Comparison of ENCODE assay signal across 8 mouse cellular contexts in the genomic region with DNA sequence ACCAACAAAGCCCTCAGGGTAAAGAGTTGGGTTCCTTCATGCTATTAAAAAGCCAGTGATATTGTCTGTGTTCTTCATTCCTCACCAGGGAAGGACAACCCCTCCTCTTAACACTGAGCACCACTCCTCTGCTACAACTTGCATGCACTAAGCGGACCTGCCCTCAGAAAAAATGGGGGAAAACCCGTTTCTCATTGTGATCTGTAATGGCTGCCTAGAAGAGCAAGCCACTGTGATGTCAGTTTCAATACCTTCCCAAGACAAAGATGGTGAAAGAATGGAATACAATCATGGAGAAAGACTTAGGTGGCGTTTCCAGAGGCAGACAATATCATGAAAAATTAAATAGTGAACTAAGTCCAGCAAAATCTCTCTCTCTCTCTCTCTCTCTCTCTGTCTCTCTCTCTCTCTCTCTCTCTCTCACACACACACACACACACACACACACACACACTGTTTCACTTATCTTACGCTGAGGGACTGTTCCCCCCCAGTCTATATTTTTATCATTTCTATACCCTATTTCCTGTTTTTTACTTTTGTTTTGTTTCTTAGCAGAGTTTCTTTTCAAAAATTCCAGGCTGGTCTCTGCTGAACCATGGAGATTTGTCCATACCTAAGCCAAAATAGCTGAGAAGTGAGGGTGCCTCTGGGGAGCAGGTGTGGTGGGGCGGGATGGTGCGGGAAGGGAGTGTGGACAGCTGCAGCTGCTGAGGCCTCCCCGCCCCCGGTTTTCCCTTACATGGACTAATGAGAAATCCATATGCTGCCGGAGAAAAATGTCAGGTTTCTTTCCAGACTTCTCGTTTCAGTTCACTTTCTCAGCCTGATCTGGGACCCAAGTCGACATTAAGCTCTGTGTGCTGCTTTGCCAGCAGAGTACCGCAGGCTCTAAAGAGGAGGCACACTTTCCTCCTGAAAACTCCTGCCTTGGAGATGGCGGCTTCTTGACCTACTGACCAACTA. TPM values are rescaled to one million over a fixed set of nuclear protein-coding genes. Genes with fewer than 3 reads are reported as not detected.
DNase-seq lines count a peak whose midpoint lies in the region; ATAC-seq and TF ChIP-seq lines count a peak whose summit lies in the region.

No protein-coding gene starts in this region.

- DNase-seq in midbrain, postnatal 0 days (ENCODE audit: low spot score) = no peak
- DNase-seq in gastrocnemius, postnatal 36 days = peak; percentile 27 to 43
- peak; percentile 27 for DNase-seq in induced T-regulatory cell, adult 2 months (ENCODE audit: low read depth)
- DNase-seq in right cerebral cortex, postnatal 14 days = peak; percentile 22
- no peak for DNase-seq in adipocyte (ENCODE audit: low spot score)
- no peak for DNase-seq in midbrain, embryonic 14.5 days
- no peak for DNase-seq in layer of hippocampus, postnatal 36 days

- no peak overlapping the region for H3K4me2 ChIP-seq in midbrain, embryonic 12.5 days (replicated peaks)
- H3K4me2 ChIP-seq in midbrain, postnatal 0 days (ENCODE audit: low read depth, low read length, poor library complexity, severe bottlenecking) = no peak overlapping the region
- H3K4me2 ChIP-seq in midbrain, embryonic 14.5 days (ENCODE audit: low read length) = no peak overlapping the region

- 72% methylated on average over 13 of the region's 13 CpGs for WGBS in midbrain, embryonic 12.5 days
- WGBS in midbrain, postnatal 0 days = 70% methylated on average over 13 of the region's 13 CpGs
- 70% methylated on average over 13 of the region's 13 CpGs for WGBS in midbrain, embryonic 14.5 days

- no peak for TF ChIP-seq CTCF in midbrain, postnatal 0 days (IDR thresholded peaks at IDR 0.05)

- H3K9ac ChIP-seq in midbrain, embryonic 12.5 days (replicated peaks) = 0 out of 2 replicates have a peak overlapping the region, but pooled peaks have one; percentile 15
- H3K9ac ChIP-seq in midbrain, postnatal 0 days (replicated peaks; ENCODE audit: low read length, poor library complexity, severe bottlenecking) = no peak overlapping the region
- H3K9ac ChIP-seq in midbrain, embryonic 14.5 days (replicated peaks; ENCODE audit: low read length) = no peak overlapping the region

- H3K4me1 ChIP-seq in midbrain, embryonic 12.5 days = peaks cover 26% of the 10 kb centered on the region
- H3K4me1 ChIP-seq in midbrain, postnatal 0 days (ENCODE audit: insufficient read depth, low read length) = peaks cover 5% of the 10 kb centered on the region; the same call in 1 of the 2 replicates
- peaks cover 20% of the 10 kb centered on the region for H3K4me1 ChIP-seq in midbrain, embryonic 14.5 days (ENCODE audit: control insufficient read depth, insufficient read depth, low read length)

- ATAC-seq in midbrain, embryonic 12.5 days (ENCODE audit: low FRiP score, low read depth) = no peak
- ATAC-seq in midbrain, postnatal 0 days (ENCODE audit: low FRiP score) = no peak
- ATAC-seq in midbrain, embryonic 14.5 days (ENCODE audit: low FRiP score, low TSS enrichment) = no peak

- no peak overlapping the region for H3K4me3 ChIP-seq in midbrain, embryonic 12.5 days
- no peak overlapping the region for H3K4me3 ChIP-seq in midbrain, postnatal 0 days (ENCODE audit: low read depth, low read length)
- H3K4me3 ChIP-seq in midbrain, embryonic 14.5 days (replicated peaks; ENCODE audit: low read depth, low read length) = no peak overlapping the region

- intact Hi-C loops in gastrocnemius, postnatal 36 days (cut with DNase I) = no loop called here

- H3K36me3 ChIP-seq in midbrain, embryonic 12.5 days = no peaks in the 10 kb centered on the region
- H3K36me3 ChIP-seq in midbrain, postnatal 0 days (ENCODE audit: insufficient read depth, low read length) = no peaks in the 10 kb centered on the region
- no peaks in the 10 kb centered on the region for H3K36me3 ChIP-seq in midbrain, embryonic 14.5 days (ENCODE audit: control insufficient read depth, insufficient read depth, low read length)

- no peaks in the 10 kb centered on the region for H3K9me3 ChIP-seq in midbrain, embryonic 12.5 days
- no peaks in the 10 kb centered on the region for H3K9me3 ChIP-seq in midbrain, postnatal 0 days (ENCODE audit: low read length)
- H3K9me3 ChIP-seq in midbrain, embryonic 14.5 days (ENCODE audit: control insufficient read depth, low read length) = no peaks in the 10 kb centered on the region

- peak overlapping the region; percentile 26 for H3K27ac ChIP-seq in midbrain, embryonic 12.5 days (replicated peaks)
- no peak overlapping the region for H3K27ac ChIP-seq in midbrain, postnatal 0 days (ENCODE audit: low read depth, low read length)
- H3K27ac ChIP-seq in midbrain, embryonic 14.5 days (replicated peaks; ENCODE audit: low read depth, low read length) = no peak overlapping the region

- H3K27me3 ChIP-seq in midbrain, embryonic 12.5 days = 0 out of 2 replicates have a peak, but pooled peaks cover 3% of the 10 kb centered on the region
- no peaks in the 10 kb centered on the region for H3K27me3 ChIP-seq in midbrain, postnatal 0 days (ENCODE audit: insufficient read depth, low read length)
- no peaks in the 10 kb centered on the region for H3K27me3 ChIP-seq in midbrain, embryonic 14.5 days (ENCODE audit: control insufficient read depth, insufficient read depth, low read length)

RNA-seq across cellular contexts. Expression of gene Cep41, which starts 11.3 kb away (rescaled TPM):
- 20.1 and 20.7 TPM in 2 replicates for polyA plus RNA-seq in midbrain, embryonic 12.5 days (2016; fragmentation: Nextera tagmentation; extraction: Ambion mirVana)
- 8.1 and 15.7 TPM in 2 replicates for total RNA-seq in midbrain, postnatal 0 days (2014; rRNA removed)
- polyA plus RNA-seq in midbrain, postnatal 0 days (2015; fragmentation: Nextera tagmentation; extraction: Ambion mirVana) = 8.3 and 9.5 TPM in 2 replicates
- under 1 TPM; 0.47 to 0.79 TPM for total RNA-seq in gastrocnemius, postnatal 36 days (2021)
- polyA plus RNA-seq in midbrain, embryonic 14.5 days (2014; fragmentation: Nextera tagmentation; extraction: Ambion mirVana) = 13.3 and 14.2 TPM in 2 replicates
- total RNA-seq in layer of hippocampus, postnatal 36 days (2021) = 1 to 10 TPM; 6.7 to 6.8 TPM

RNA-seq across cellular contexts. Expression of gene Mest, which starts 41.1 kb away (rescaled TPM):
- 584 and 614 TPM in 2 replicates for polyA plus RNA-seq in midbrain, embryonic 12.5 days (2016; fragmentation: Nextera tagmentation; extraction: Ambion mirVana)
- total RNA-seq in midbrain, postnatal 0 days (2014; rRNA removed) = 323 and 367 TPM in 2 replicates
- polyA plus RNA-seq in midbrain, postnatal 0 days (2015; fragmentation: Nextera tagmentation; extraction: Ambion mirVana) = 109 and 165 TPM in 2 replicates
- 1 to 10 TPM; 5.2 to 8.3 TPM for total RNA-seq in gastrocnemius, postnatal 36 days (2021)
- polyA plus RNA-seq in midbrain, embryonic 14.5 days (2014; fragmentation: Nextera tagmentation; extraction: Ambion mirVana) = 297 and 402 TPM in 2 replicates
- total RNA-seq in layer of hippocampus, postnatal 36 days (2021) = 10 to 100 TPM; 48.4 to 52.7 TPM

RNA-seq across cellular contexts. Expression of gene Cpa1, which starts 43.2 kb away (rescaled TPM):
- polyA plus RNA-seq in midbrain, embryonic 12.5 days (2016; fragmentation: Nextera tagmentation; extraction: Ambion mirVana) = 0.42 TPM in 1 of 2 replicates, not detected in the other
- 0.60 and 0.94 TPM in 2 replicates for total RNA-seq in midbrain, postnatal 0 days (2014; rRNA removed)
- 0.44 and 0.51 TPM in 2 replicates for polyA plus RNA-seq in midbrain, postnatal 0 days (2015; fragmentation: Nextera tagmentation; extraction: Ambion mirVana)
- not detected for total RNA-seq in gastrocnemius, postnatal 36 days (2021)
- 0.50 and 0.61 TPM in 2 replicates for polyA plus RNA-seq in midbrain, embryonic 14.5 days (2014; fragmentation: Nextera tagmentation; extraction: Ambion mirVana)
- not detected for total RNA-seq in layer of hippocampus, postnatal 36 days (2021)

Comparison
In these comparisons a context has a peak if more than half of its experiments do, and no peak if none do; other contexts are left out.
1. DNase-seq: peak in gastrocnemius, postnatal 36 days (2 of 2), induced T-regulatory cell, adult 2 months (single experiment) and right cerebral cortex, postnatal 14 days (single experiment); none in midbrain, postnatal 0 days (single experiment), adipocyte (single experiment), midbrain, embryonic 14.5 days (single experiment) and layer of hippocampus, postnatal 36 days (0 of 2).
2. RNA of gene Mest, which starts 41.1 kb away (total RNA-seq): 323 to 367 TPM in midbrain, postnatal 0 days and 48.4 to 52.7 TPM in layer of hippocampus, postnatal 36 days; 5.2 to 8.3 TPM in gastrocnemius, postnatal 36 days; every median in the first group is over 4 times any median in the second.